Mouse (Mus musculus) neutrophil, adult 59 days (primary cell): ENCODE data around the gene Paxbp1. TPM values are rescaled to one million over a fixed set of nuclear protein-coding genes. Genes with fewer than 3 reads are reported as not detected.

ENCODE experiments used
- total RNA-seq, 2 experiments: library from RNA; stranded (reverse); gene quantifications; 1 replicate in 1 of 2; 2 replicates in 1 of 2; pipeline ENCODE4 v1.2.4; 2023

Paxbp1 gene
- 10 to 100 TPM; 60.3 to 65.0 TPM for total RNA-seq

GRCm38 (mm10) chr16:91044270-91045182 lies at the start of gene Paxbp1:
TSS of gene Paxbp1 (minus strand) at chr16:91044543.

GRCm38 (mm10) chr16:91011021-91011683 lies 33.2 kb downstream of the Paxbp1 start, which contains the start of gene Synj1:
TSS of gene Synj1 (minus strand) at chr16:91011308.

Other genes starting within 250 kb of the Paxbp1 start
- gene Urb1, start 234.1 kb downstream of the Paxbp1 start, total RNA-seq: 1 to 10 TPM; 5.3 to 7.2 TPM
- not detected for gene Eva1c, start 217.8 kb downstream of the Paxbp1 start, total RNA-seq
- gene Cfap298, start 109.4 kb downstream of the Paxbp1 start, total RNA-seq: 1 to 10 TPM; 4.9 to 8.0 TPM
- gene Synj1, start 33.2 kb downstream of the Paxbp1 start, total RNA-seq: 100 to 1,000 TPM; 130 to 146 TPM
- under 1 TPM in 1 of 2 experiments, not detected in 1; 0.24 TPM for gene 4932438H23Rik, start 50.6 kb upstream of the Paxbp1 start, total RNA-seq
- not detected for gene Olig2, start 180.9 kb upstream of the Paxbp1 start, total RNA-seq
- gene Olig1, start 225.2 kb upstream of the Paxbp1 start, total RNA-seq: not detected